Mouse (Mus musculus) layer of hippocampus, adult 9-11 months (tissue): ENCODE results near the gene Mfsd9.
A peak's percentile ranks its signal among the peaks of the same experiment; 100 is the strongest.

ENCODE experiments used
- DNase-seq: peaks from one replicate; pipeline ENCODE4 v3.0.0; 2022

Gene Mfsd9

DNA sequence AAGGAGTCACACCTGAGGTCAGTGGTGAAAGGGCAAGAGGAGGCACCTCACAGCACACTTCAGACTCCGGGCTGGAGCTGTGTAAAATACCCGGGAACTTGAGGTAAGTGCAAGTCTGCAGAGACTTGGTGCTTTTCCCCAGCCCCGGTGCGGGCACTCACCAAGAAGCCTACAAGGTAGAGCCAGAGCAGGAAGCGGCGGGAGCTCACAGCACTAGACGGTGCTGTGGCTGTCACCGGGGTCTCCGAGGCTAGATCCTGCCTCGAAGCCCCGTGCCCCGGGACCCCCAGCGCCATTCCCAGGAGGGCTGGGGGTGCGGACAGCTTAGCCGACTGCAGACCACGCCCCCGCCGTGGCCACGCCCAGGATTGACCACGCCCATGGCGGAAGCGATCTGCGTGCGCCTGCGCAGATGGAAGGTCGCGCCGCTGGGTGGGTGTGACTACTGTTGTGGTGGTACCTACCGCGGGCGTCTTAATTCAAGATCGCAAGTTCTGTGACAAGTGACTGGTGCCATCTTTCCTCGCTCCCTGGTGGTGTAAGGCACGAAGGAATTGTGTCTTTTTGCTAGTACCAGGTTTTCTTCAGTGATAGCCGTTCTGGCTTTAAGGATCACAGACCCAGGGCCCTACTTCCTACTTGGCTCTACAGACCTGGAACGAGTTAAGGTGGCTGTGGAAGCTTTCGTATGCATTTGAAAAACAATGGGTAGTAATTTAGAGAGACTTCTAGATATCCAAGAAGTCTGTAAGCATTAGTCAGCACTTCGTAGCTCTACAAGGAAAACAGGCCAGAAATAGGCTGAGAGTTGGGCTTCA, at the start of gene Mfsd9:
Mfsd9 (minus strand) TSS at position 364 of the 818 bp plus-strand sequence.
- peak; percentile 89 for DNase-seq

GRCm38 (mm10) chr1:40835468-40835867, 45.0 kb upstream of the Mfsd9 start:
- DNase-seq, result no peak

- no peak for DNase-seq
Measured at GRCm38 (mm10) chr1:40830712-40831507, 40.4 kb upstream of the Mfsd9 start.

- DNase-seq, result no peak
Measured at GRCm38 (mm10) chr1:40829213-40829914, 38.9 kb upstream of the Mfsd9 start.

GRCm38 (mm10) chr1:40825826-40826225, 35.3 kb upstream of the Mfsd9 start:
- DNase-seq, result no peak

DNA sequence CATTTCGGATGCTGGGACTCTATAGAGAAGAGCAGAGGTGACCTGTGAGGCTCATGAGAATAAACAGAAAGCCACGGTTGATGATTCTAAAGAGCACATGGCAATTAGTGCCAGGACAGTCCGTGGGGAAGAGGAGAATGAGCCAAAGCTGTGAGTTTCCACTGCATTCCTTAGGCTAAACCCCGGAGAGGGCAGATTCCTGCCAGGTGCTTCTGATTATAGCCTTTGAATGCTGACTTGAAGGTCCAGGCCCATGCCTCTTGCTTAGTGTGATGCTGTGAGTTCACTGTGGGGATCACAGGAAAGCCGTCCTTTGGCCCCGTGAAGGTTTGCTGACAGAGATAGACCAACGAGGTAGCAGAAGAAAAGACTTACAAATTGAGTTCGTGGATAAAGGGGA, 34.4 kb upstream of the Mfsd9 start:
- DNase-seq, result no peak

- no peak for DNase-seq
Measured at GRCm38 (mm10) chr1:40824517-40824916, 34.0 kb upstream of the Mfsd9 start.

DNA sequence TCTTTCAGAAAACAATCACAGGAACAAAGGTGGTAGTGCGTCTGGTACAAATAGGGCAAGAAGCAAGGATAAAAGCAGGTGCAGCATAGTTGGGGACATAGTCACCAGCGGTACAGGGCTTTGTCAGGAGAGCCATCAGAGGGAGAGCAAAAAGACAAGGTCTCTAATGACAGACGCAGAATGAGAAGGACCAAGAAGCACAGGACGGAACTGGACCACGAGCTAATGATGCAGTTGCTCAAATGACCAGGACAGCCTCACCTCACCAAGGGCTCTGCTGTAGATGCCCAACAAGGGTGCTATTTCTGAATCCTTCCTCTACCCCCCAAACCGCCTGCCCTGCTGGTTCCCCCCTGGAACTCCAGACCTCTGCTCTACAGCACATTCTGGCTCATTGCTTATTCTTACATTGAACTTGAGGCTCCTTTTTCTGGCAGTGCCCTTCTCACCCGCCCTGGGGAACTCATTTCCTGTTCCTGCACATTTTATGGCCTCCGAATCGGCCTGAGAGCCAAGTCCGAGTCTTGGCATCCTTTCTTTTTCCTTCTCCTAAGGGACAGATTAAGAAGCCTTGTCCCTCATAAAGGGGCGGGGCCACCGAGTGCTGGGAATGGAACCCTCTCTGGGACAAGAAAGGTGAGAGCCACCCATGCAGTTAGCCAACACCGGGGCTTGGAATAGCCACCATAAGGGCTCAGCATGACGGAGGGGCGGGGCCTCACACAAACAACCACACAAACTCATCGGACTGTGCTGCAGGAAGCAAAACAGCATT, 24.8 kb upstream of the Mfsd9 start:
- DNase-seq, result no peak

DNA sequence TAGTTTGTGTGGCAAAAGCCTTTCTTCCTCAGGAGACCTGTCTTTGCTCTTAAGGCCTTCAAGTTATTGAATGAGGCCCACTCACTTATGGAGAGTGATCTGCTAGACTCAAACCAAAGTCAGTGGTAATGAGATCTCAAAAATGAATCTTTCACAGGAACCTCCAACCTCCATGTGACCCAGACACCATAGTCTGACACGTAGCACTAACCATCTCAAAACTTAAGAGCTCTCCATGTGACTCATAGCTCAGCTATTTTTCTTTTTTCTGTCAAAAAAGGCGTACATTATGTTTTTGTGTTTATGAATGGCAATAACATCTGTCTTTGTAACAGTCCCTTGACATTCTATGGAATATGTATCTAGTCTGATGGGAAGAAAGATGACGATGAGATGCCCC, 18.2 kb upstream of the Mfsd9 start:
- no peak for DNase-seq

DNA sequence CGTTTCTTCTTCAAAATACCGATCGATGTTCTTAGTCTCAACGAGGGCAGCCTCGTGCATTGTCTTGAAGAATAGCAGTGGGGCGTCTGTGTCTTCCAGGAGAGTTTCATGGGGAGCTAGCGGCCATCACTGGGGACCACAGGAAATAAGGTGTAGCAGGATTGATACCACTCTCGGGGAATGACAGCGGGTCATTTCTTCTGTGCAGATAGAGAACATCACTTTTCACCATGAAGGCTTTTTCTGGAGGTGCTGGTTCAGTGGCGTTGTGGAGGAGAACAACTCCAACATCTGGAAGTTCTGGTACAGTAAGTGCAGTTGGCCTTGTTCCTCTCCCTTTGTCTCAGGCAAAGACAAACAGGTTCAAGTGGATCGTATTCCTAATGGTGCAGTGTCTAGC, 15.4 kb upstream of the Mfsd9 start:
- no peak for DNase-seq

GRCm38 (mm10) chr1:40805351-40805750, 14.9 kb upstream of the Mfsd9 start, which contains the start of gene Tmem182:
Tmem182 (plus strand) TSS chr1:40805601.
- no peak for DNase-seq

GRCm38 (mm10) chr1:40804118-40804517, 13.6 kb upstream of the Mfsd9 start:
- DNase-seq, result no peak

- DNase-seq, result peak; percentile 56
Measured at GRCm38 (mm10) chr1:40802759-40803158, 12.3 kb upstream of the Mfsd9 start.

- no peak for DNase-seq
Measured at GRCm38 (mm10) chr1:40800908-40801307, 10.4 kb upstream of the Mfsd9 start.

GRCm38 (mm10) chr1:40799121-40799520, 8.6 kb upstream of the Mfsd9 start:
- DNase-seq, result no peak

GRCm38 (mm10) chr1:40797348-40797747, 6.9 kb upstream of the Mfsd9 start:
- DNase-seq, result peak; percentile 68

DNA sequence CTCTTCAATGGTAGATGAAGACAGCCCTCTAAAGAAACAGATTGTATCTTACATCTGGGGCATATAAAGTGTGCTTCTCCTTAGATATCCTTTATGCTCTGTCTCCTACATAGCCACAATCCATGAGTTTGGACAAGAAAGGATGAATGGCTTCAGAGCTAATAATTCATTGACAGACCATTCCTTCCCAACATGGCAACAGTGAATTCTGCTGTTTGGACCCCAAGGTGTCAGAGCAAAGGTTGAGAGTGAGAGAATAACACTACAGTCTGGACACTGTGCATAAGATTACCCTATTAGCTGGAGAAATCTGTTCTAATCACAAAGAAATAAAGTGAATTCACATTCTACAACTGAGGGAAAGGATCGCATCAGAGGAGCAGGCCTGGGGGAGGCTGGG, 5.0 kb upstream of the Mfsd9 start:
- no peak for DNase-seq

GRCm38 (mm10) chr1:40789666-40790233, 737 bp downstream of the Mfsd9 start:
- no peak for DNase-seq

DNA sequence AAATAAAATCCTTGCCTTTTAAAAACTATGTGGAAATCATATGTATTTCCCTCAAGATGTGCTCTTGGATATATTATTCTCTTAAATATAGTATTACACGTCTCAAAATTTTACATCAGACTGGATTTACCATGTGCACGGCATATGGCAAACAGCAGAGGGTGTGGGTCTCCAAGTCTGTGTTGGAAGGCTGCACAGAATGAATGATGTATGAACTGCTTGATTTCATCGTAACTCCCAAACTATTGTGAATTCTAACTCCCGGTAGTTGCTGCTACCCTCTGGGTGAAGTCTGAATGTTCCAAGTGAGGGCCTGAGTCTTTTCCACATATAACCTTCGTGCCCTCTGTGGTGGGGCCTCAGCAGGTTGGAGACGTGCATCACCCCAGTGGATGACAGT, 1.5 kb downstream of the Mfsd9 start:
- no peak for DNase-seq

DNA sequence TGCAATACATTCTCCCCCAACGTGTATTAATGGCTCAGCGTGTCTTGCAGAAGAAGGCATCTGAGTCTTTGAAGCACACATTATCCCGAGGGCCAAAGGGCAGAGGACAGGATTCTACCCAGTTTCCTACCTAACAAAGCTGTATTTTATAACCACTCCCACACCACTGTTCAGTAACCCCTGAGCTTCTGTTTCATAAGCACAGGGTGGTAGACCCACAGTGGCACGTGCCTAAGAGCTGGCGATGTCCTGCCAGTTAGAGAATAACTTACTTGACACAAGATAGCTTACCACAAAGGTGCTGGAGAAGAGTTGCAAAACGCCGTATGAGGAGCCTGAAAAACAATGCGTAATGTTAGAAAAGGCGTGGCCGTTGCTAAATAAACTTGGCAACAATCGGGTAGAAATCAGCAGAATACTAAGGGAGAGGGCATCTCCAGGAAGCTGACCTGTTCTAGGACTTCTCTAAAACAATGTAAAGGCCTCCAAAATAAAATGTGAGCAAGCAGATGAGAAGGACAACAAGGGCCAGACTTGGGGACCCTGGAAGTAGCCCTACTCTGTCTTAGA, 4.5 kb downstream of the Mfsd9 start:
- no peak for DNase-seq

- DNase-seq, result no peak
Measured at GRCm38 (mm10) chr1:40784306-40784705, 6.2 kb downstream of the Mfsd9 start.

GRCm38 (mm10) chr1:40783450-40783849, 7.0 kb downstream of the Mfsd9 start:
- DNase-seq, result no peak
